Mouse (Mus musculus) ES-E14 (cell line): ENCODE data around the gene Zfp108.

ENCODE experiments used
- CHD2 ChIP-seq: IDR thresholded peaks from 2 replicates; pipeline ENCODE4 v1.6.1; 2014; ENCODE audit warnings: mild to moderate bottlenecking, low read depth, low read length, inconsistent platforms
- MAFK ChIP-seq: IDR thresholded peaks from 2 replicates; pipeline ENCODE4 v1.6.1; 2014; ENCODE audit warnings: mild to moderate bottlenecking, low read depth, low read length, inconsistent platforms; ENCODE audit not compliant: insufficient read depth
- ZC3H11A ChIP-seq: IDR thresholded peaks from 2 replicates; pipeline ENCODE4 v1.6.1; 2012; ENCODE audit warnings: low read depth, mild to moderate bottlenecking, inconsistent platforms, low read length, borderline replicate concordance
- ZNF384 ChIP-seq: IDR thresholded peaks from 2 replicates; pipeline ENCODE4 v1.6.1; 2012; ENCODE audit warnings: low read depth, low read length, inconsistent platforms

- no peak for TF ChIP-seq MAFK
- no peak for TF ChIP-seq CHD2
- no peak for TF ChIP-seq ZNF384
- TF ChIP-seq ZC3H11A, result no peak
Observed at GRCm38 (mm10) chr7:24291387-24292090, 36.9 kb downstream of the Zfp108 start.
